Mouse (Mus musculus) testis, adult 2 months (tissue): ENCODE results near the gene Rps4x.

Experiments used
- CTCF ChIP-seq: fragments of 200-500 bp; IDR thresholded peaks from 2 replicates; pipeline ENCODE4 v1.5.1; 2012; ENCODE audit warnings: low read depth, mild to moderate bottlenecking, inconsistent platforms, low read length, moderate library complexity; ENCODE audit not compliant: control insufficient read depth, insufficient read depth, insufficient replicate concordance
- POLR2A ChIP-seq: fragments of 200-500 bp; IDR thresholded peaks from 2 replicates; pipeline ENCODE4 v1.6.1; 2012; ENCODE audit warnings: low read depth, mild to moderate bottlenecking, inconsistent platforms, low read length, moderate library complexity; ENCODE audit not compliant: control insufficient read depth

GRCm38 (mm10) chrX:102163096-102163495 lies 26.1 kb downstream of the Rps4x start:
- TF ChIP-seq POLR2A (no peak), CTCF (no peak)
